Mouse (Mus musculus): Measurements from ENCODE around the gene Prkca.

- TF ChIP-seq POLR2A (IDR thresholded peaks at IDR 0.05; ENCODE audit: insufficient read depth, low read depth, low read length): no peak
- no peak for TF ChIP-seq CTCF (IDR thresholded peaks at IDR 0.05; ENCODE audit: insufficient read depth, low read depth, low read length)
These were observed 145.1 kb downstream of the Prkca start for GRCm38 (mm10) chr11:108198592-108198991.

Measured in olfactory bulb, adult 2 months (tissue).